Mouse (Mus musculus) testis, postnatal 10 days (tissue): ENCODE data around the gene Bcas1.

Source experiments
- DNase-seq: peaks from one replicate; pipeline ENCODE4 v3.0.0; 2021; ENCODE audit warnings: low spot score

Bcas1 gene

DNA sequence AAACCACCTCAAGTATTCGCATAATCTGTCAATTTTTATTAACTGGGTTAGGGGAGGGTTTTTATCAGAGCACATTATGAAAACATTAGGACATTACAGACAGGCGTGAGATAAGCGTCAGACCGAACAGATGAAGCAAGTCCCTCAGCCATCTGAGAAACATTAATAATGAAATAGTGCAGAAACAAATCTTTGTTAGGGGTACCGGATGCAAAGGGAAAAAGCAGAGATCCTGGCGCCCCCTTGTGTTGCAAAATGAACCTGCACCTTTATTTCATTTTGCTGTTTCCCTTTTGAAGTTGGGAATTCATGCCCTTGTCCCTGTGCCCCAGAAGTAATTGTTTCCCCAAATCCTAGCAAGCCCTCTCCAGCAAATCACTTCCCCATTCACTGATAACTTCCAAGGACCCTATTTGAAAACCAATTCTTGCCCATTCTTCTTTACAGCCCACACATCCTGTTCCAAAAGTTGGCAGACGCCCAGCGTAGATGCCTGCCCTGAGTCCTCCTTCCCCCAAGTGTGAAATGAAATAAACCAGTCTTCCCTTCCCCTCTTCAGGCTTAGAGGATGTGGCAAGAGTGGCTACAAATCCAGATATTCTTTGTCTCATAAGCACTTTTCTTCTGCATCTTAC is 80.4 kb downstream of the Bcas1 start:
- DNase-seq, result peak; percentile 73

DNA sequence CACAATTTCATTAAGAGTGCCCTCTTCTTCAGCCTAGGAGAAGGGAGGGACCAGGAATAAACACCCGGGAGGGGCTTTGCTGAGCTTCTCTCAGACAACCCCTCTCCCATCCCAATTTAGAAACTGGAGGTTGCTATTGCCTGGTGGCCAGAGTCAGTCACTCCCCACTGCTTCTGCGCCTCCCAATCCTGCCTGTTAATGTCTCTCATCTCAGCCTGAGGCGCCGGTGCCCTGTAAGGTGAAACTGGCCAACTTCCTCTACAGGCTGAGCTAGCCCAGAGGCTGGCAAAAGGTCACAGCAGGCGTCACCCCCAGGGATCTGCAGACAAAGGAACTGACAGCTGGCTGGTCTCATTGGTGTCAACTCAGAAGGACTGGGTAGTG is 82.2 kb downstream of the Bcas1 start:
- no peak for DNase-seq

DNA sequence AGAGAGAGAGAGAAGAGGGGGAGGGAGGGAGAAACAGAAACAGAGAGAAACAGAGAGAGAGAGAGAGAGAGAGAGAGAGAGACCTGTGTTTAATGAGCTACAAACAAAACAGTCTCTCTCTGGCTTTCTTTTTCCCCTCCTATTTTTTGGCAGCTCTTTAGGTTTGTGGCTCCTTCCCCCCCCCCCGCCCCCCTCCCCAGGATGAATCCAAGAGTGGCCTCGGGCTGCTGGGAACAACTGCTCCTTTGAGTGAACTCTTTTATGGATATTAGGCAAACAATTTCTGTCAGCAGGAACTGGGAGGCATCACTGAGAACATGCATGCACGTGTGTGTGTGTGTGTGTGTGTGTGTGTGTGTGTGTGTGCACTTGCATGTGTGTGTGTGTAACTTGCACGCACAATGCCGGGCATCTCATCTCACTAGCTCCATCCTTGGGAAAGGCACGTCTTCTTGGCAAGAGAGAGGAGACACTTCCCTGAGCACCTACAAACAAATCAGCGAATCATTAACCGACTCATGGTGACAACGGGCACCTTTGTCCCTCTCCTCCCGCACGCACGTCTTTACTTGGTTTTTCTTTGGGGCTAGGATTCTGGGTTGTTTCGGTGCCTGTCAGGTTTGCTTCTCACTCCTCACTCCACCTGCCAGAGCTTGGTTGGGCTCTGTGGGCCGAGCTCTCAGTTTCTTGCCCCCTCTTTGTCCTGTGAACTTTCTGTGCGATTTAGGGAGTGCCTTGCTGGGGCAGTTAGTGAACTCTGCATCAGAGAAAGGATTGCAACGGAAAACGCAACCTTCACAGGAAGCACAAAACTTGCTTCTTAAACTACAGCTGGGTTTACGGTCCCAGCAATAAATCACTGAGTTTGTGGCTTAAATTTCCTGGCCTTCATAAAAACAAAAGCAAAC is 82.9 kb downstream of the Bcas1 start:
- DNase-seq, result no peak

DNA sequence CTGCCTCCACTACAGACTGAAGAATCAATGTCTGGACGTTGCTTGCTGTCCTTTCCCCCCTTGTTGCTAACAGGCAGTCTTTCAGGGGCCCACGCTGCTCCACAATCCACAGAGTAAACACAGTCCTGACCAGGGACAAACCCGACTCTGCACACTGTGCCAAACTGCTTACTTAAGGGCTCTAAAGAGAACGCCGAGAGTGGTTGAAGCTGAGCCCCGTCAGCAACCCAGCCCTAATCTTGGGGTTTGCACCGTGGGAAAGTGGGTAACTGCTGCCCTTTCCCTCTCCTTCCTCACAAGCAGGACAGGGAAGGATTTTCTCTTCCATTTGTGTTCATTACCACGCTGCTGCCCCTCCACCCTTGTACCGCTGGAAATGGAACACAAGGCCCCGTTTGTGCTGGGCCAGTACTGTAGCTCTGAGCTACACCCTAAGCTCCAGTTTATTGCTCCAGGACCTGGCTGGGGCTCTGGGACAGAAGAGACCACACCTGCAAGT is 83.8 kb downstream of the Bcas1 start:
- DNase-seq, result no peak

DNA sequence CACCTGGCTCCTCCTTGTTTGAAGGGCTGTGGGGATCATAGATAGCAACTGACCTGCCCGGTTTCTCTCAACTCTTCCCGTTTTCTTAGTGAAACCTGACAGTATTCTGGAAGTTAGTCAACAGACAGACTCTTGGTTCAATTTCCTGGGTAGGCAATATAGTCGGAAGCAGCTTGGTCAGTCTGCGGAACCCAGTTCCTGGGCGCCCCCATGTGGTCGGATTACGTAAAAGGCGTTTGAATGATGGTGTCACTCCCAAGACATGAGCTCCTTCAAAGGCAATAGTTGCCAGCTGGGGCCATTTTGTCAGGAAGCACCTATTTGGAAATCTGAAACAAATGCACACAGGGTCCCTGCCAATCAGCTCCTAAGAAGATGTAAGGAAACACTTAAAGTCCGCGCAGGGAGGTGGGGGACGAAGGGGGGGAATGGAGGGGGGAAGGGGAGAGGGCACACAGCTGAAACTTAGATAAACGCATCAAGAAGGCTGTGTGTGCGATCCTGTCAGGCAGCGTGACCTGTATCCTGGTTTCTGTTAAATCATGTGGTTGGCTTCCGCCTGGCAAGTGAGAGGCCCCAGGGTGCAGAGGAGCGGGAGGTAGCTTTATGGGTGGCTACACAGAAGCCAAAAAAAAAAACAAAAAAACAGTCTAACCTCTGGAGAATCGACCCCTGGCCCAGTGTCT is 84.4 kb downstream of the Bcas1 start:
- peak; percentile 84 for DNase-seq

DNA sequence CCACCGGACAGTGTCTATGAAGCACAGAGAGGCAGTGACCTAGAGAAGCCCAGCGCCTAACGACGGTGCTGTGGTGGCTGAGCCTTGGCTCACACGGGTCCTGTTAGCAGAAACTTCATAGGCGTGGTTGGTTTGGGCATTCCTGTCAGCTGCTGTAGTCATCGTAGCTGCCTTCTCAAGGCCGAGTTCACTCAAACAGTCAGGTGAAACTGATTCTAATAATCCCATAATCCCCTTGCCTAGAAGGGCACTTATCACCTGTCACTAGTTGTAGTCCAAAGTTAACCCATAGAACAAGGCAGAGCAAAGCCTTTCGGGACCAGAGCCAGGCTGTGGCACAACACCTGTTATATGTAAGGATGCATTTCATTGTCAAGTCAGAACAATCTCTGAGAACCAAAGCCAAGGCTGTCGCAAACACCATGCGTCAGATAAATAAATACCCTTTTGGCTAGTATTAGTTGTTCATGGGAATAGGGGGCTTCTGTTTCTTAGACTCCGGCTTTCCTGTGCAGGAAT is 85.3 kb downstream of the Bcas1 start:
- no peak for DNase-seq

DNA sequence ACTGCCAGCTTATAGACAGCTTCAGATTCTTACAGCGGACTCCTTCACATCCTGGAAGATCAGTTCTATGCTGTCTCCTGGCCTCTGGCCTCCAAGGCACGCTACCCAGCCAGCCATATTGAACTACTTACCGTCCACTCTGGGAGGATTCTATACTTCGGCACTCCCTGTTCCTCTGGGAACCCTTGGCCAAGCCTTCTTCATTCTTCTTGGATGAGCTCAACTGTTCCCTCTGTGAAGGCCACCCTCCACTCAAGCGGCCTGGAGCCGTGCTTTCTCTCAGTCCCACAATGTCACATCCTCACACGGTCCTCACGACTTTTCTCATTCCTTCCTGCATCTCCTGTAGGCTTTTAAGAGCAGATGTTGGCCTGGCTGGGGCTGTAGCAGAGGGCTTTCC is 86.5 kb downstream of the Bcas1 start:
- no peak for DNase-seq

DNA sequence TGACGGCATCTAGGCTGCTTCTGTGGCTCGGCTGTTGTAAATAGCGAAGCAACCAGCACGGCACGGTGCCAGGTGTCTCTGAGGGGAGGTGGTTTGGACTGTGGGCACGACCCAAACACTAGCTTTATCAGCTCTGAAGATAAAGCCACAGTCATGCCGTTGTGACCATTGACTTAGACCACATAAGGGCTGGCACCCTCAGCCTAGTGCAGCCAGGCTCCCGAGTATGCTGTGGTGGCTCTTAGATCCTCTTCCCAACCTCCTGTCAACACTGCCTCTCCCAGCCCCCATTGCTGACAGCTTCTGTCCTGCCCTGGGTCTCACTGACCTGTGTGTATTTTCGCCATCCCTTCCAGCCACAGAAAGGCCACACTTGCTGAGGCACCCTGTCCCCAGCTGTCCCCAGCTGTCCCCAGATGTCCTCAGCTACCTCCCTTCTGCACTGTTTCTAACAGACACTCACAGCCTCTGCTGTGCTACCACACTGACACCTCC is 91.3 kb downstream of the Bcas1 start:
- DNase-seq, result no peak

DNA sequence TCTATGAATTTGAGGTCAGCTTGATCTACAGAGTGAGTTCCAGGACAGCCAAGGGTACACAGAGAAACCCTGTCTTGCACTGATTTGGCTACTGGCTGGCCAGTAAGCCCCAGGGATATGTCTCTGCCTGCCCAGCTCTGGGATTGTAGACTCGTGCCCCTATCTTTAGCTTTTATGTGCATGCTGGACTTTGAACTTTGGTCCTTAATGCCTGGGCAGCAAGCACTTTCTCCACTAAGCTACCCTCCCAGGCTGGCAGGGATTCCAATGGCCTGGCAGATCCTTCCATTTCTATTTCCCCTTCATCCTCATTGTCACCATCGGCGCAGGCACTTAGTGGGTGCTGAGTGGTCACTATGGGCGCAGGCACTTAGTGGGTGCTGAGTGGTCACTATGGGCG is 92.5 kb downstream of the Bcas1 start:
- no peak for DNase-seq

DNA sequence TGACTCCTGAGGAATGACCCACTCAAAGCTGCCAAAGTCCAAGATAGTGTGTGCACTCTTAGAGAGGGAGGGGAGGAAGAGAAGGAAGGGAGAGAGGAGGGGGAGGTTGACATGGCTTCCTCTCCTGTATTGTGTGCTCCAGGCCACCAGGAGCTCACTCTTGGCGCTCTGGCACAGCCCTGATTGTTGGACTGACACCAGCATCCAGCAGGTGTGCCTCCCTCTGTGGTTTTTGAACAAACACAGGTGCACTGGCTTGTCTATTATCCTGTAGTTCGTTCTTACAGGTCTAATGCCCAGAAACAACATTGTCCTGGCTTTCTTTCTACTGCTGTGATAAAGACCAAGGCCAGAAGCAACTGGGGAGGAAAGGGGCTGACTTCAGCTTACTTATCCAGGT is 95.8 kb downstream of the Bcas1 start:
- no peak for DNase-seq

DNA sequence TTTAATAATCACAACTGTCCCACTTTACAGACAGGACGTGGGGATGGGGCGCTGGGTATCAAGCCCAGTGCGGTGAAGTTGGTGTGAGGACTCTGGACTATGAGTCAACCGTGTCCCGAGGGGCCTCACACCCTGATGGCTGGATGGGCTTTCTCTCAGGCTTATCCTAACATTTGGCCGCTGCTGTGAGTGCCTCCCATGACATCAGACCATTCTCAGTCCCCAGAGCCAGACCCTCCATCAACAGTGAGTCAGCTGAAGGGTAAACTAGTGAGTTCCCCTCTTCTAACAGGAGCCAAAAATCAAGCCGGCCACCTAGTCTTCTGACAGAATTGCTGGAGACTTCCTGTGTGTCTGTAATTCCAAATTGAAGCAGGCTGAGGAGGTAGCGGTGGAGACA is 97.2 kb downstream of the Bcas1 start:
- DNase-seq, result no peak

DNA sequence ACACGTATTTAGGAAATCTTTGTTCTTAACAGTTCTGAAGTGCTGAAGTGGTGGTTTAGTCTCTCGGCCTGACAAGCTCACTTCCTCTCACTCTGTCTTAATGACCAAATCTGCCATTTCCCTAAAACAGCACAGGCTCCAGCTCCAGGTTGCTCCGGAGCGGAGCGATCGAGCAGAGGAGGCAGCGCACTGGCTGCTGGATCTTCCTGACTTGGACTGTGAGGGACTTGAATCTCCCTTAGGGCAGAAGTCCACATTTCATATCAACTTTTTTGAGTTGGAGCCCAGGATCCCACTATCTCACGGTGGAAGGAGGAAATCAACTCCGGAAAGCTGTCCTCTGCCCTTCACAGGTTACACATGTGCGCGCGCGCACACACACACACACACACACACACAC is 97.7 kb downstream of the Bcas1 start:
- DNase-seq, result no peak

DNA sequence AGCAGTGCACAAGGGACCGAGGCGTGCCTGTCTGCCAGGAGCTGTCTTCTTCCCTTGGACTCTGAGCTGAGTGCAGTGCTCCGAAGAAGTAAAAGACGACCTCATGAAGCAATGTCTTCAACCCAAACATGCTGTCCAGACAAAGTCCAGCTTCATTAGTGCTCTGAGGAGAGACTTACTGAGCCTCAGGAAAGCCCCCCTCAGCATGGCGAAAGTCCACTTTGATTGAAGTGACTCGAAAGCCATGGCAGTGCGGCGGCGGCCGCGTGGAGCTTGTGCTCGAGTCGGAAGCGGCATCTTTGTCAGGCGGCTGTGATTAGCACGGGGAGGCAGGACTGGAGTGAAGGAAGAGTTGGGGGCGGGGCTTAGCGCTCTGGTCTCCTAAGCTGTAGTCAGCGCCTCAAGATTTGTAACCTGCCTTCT is 103.7 kb downstream of the Bcas1 start:
- peak; percentile 72 for DNase-seq

DNA sequence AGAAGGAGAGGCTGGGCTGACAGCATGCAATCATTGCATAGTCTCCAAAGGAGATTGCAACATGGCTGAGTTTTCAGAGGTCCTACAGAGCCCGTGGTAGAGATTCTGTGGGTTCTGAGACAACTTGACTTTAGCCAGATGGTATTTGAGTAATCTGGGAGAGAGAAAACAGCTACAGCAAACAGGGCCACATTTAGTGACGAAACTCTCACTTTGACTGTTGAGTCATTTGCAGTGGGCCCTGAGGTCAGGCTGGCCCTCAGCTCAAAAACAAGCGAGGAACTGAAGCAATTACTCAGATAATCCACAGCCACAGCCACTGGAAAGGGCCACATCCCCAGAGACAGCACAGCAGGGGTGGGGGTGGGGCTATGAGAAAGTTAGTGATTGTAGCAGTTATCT is 105.6 kb downstream of the Bcas1 start:
- no peak for DNase-seq

DNA sequence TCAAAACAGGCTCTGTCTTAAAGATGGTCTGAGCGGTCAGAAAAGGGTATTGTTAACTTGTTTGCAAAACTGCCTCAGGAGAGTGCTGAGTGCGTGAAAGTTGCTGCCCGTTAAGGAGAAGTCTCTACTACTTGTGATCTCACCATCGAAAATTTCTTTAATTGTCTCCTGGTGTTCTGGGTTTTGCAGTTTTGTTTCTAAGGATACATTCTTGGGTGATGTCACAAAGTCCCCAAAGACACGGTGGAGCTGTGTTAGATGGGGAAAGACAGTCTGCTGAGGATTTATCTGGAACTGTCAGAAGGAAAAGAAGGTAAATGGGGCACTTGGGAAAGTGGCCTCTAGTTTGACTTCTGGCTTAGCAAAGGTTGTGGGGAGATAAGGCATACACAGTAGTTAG is 106.1 kb downstream of the Bcas1 start:
- no peak for DNase-seq

DNA sequence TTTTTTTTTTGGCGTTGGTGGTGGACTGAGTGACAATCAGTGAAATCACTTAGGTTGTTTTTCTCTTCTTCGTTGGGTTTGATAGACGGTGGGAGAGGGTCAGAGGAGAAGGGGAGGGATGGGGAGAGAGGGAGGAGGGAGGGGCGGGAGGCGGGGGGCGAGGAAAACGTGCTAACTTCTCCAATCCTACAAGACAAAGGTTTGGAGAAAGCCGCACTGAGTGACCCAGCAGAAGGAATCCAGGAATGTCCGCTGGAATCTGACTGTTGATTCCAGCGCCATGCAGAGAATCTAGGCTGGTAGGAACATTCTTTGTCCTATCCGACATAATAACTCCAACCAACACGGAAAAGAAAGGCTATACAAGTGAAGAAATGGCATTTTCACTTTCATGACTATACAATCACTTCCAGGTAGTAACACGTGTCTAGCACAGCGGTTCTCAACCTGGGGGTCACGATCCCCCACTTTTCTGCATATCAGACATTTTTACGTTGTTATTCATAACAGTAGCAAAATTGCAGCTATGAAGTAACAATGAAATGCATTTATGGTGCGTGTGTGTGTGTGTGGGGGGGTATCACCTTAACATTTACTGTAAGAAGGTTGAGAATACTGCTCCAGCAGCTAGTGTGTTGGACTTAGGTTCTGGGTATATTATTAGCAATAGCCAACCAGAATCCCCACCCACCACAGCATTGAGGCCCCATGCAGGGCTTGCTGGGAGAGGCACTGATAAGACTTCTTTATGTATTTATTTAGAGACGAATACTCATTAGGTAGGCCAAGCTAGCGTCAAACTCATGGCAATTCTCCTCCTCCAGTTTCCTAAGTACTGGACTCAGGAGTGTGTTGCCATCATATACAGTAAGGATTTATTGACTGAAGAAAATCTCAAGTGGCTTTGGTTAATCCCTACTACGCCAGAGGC is 107.8 kb downstream of the Bcas1 start:
- DNase-seq, result no peak

DNA sequence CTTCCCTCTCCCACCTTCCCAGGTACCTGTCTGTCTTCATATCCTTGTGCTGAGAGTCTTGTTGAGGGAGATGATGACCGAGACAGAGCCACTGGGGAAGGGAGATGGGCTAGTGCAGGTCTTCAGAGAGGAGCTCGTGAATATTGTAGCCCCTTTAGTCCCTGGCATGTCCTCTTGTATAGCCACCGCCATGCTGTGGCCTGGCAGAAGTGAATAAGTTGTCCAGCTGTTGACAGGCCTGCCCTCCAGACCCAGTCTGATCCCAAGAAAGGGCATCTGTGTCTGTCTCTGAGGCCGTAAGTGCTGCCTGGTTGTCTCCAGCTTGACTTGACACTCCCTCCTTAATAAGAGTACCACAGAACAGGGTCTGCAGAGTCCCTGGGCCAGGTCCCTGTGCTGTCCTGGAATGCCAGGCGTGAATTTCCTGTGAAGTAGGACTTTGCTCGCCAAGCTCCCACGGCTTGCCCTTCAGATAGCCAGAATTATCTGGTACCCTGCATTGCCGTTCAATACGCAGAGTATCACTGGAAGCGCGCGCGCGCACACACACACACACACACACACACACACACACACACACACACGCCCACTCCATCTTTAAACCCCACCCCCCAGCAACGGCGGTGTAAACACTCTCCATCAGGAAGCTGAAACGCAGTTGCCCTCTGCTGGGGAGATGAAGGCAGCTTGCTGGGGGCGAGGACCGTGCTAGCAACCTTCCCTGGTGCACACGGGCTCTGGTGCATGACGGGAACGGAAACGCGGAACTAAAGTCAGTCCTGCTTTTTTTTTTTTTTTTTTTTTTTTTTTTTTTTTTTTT is 108.7 kb downstream of the Bcas1 start:
- DNase-seq, result peak; percentile 85

DNA sequence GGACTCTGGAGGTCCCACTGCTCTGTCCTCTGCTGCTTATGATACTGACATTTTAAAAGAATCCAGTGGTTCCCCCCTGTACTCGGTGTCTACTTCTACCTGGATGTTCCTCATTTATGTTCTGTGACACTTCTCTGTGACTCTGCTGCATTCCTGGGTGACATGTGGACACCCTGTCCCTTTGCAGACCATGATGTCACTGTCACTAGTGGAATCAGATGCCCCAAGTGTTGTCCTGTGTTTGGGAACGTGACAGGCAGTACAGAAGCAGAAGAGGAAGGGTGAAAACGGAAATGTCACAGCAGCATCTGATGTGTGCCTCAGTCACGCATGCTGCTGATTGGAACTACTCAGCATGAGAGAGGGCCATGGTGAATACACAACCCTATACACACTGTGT is 110.9 kb downstream of the Bcas1 start:
- DNase-seq, result no peak

DNA sequence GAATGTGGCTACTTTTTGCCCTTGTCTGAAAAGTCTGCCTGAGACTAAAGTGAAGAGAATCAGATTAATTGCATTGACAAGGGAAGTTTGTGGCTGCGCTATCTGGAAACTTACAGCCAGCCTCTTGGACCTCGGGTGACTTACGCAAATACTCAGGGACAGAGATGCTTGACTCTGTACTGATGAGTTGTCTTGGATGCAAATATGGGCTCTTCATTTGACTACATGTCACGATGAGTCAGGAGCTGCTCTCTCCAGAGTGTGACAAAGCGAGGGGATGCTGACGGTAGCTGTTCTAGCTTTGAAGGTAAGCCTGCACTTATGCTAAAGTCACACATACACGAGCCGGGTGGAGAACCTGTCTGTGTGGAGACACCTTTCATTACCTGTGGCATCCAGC is 111.3 kb downstream of the Bcas1 start:
- DNase-seq, result no peak

DNA sequence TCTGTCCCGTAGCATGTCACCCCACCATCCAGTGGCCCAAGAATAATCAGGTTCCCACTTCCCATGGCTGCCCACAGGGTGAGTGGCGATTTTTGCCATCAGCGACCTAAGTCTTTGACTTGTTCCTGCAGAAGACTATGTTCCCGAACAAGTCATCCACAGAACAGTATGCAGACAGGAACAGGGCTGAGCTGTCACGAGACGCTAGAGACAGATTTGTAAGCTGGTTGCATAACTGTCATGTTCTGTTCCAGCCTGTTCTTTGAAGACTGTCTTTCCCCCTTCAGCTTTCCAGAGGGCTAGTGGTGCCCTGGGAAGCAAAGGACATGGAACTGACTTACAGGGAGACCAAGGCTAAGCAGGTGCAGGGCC is 116.7 kb downstream of the Bcas1 start:
- no peak for DNase-seq
